Mouse (Mus musculus): ENCODE data around the gene Cblb. TPM values are rescaled to one million over a fixed set of nuclear protein-coding genes. Genes with fewer than 3 reads are reported as not detected.

Cblb gene
- total RNA-seq, 2 experiments from 2014 or later, result 7.4 to 18.3 TPM

GRCm38 (mm10) chr16:52036295-52036694, 5.3 kb downstream of the Cblb start:
- no peak for ATAC-seq (replicated peaks; ENCODE audit: poor library complexity)

- peak; percentile 81 for ATAC-seq (replicated peaks; ENCODE audit: poor library complexity)
Observed at GRCm38 (mm10) chr16:52038283-52038682, 7.3 kb downstream of the Cblb start.

- ATAC-seq (replicated peaks; ENCODE audit: poor library complexity), result 0 out of 2 replicates have a peak, but pooled peaks have one; percentile 6
Observed at GRCm38 (mm10) chr16:52038821-52039220, 7.8 kb downstream of the Cblb start.

DNA sequence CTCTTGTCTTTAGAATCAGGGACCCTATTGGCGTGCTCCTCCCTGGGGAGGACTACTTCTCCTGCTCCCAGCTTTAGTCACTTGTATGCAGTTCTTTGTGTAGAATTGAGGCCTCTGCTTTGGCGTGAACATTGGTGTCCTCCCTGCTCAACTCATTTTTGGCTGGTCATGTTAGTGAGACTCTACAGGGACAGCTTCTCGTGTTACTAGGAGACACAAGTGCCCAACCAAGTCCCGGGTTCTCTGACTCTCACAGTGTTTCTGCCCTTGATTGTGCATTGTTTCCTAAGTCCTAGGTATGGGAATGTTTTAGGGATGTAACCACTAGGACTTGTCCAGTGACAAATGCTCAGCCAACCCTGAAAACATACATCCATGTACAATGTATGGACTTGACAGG, 9.9 kb downstream of the Cblb start:
- ATAC-seq (replicated peaks; ENCODE audit: poor library complexity), result no peak

DNA sequence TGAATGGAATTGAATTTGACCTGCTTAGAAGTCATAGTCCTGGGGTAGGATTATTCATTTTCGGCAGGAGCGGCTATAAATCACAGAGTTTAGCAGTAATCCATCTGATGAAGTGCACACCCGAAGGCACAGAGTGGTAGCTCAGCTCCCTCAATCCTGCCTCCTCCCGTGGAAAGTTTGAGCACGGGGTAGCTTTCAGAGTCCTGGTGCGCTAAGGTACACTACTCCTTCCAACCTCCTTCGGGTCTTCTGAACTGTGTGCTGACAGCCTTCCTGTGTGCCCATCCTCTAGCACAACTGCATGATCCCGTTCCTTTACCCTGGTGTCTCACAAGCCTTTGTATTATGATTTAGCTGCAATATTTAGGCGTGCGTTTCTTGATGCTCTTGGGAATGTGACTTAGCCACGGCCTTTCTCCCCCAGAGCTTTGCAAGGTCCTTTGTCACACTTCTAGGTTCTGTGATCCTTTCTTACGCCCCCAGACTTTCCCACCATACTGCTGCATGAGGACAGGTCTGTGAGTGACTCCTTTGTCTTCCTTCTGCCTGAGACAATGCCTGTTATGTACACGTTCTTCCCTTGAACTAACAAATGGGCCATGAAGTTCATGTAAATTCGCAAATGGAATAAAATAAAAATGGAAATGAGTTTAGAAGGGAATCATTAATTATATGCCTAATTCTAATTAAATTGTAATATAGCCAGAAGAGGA, 11.8 kb downstream of the Cblb start:
- no peak for ATAC-seq (replicated peaks; ENCODE audit: poor library complexity)

DNA sequence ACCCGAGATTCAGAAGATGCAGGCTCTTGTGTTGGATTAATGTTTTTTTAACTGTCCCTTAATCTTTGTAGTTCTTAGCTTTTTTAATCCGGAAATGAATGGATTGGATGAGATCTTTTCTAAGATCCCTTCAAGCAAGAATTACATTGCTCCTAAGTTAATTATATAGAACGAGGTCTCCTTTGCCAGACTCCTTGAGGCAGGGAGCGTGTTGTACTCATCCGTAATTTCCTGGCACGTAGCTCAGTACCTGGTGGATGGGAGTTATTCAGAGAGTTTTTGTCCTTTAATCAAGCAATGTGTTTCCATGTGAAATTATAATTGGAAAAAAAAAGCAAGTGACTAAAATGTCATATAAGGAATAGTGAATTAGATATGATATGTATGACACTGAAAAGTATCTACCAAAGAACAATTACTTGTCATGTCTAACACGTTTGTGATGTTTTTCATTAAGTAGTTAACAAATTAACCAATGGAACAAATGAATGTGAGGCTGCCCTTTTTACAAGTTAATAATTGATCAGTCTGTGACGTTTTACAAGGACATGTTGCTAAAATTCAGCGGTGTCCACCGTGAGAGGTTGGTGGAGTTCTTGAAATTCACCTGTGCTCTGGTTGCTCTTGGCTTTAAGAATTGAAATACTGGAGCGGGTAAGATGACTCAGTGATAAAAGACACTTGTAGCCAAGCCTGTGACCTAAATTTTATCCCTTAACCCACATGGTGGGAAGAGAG, 12.5 kb downstream of the Cblb start:
- ATAC-seq (replicated peaks; ENCODE audit: poor library complexity), result no peak

- no peak for ATAC-seq (replicated peaks; ENCODE audit: poor library complexity)
Observed at GRCm38 (mm10) chr16:52044518-52044917, 13.5 kb downstream of the Cblb start.

DNA sequence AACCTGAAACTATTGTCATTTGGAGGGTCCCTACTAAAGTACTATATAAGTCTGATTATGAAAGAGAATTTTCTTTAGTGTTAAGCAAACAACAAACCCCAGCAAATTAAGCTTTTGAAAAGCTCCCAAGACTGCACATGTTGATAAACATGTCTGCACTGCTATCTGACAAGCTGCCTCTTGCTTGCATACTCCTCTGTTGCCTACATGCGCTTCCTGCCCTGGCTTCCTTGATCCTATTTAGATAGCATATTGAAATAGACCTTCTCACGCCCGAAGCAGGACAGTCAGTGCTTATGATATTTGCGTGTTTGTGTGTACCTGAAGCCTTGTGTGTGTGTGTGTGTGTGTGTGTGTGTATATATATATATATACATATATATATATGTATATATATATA, 14.0 kb downstream of the Cblb start:
- peak; percentile 76 for ATAC-seq (replicated peaks; ENCODE audit: poor library complexity)

DNA sequence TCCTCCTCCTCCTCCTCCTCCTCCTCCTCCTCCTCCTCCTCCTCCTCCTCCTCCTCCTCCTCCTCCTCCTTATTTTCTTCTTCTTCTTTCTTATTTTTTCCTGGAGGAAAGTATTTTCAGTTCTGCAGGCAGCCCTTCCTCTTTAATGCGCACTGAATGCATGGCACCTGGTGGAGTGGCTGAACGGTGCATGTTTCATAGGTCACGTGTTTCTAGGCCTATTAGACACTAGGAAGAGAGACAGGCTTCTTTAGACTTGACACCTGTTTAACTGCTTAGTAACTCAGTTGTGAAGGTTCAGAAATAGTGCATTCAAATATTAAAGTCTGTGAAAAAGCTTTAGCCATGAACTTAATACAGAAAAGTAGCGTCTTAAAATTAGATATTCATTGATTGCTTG, 15.4 kb downstream of the Cblb start:
- ATAC-seq (replicated peaks; ENCODE audit: poor library complexity), result no peak

- no peak for ATAC-seq (replicated peaks; ENCODE audit: poor library complexity)
Observed at GRCm38 (mm10) chr16:52051106-52051505, 20.1 kb downstream of the Cblb start.

GRCm38 (mm10) chr16:52052734-52053133, 21.7 kb downstream of the Cblb start:
- no peak for ATAC-seq (replicated peaks; ENCODE audit: poor library complexity)

- no peak for ATAC-seq (replicated peaks; ENCODE audit: poor library complexity)
Observed at GRCm38 (mm10) chr16:52055236-52055635, 24.2 kb downstream of the Cblb start.

GRCm38 (mm10) chr16:52056164-52056563, 25.1 kb downstream of the Cblb start:
- no peak for ATAC-seq (replicated peaks; ENCODE audit: poor library complexity)

DNA sequence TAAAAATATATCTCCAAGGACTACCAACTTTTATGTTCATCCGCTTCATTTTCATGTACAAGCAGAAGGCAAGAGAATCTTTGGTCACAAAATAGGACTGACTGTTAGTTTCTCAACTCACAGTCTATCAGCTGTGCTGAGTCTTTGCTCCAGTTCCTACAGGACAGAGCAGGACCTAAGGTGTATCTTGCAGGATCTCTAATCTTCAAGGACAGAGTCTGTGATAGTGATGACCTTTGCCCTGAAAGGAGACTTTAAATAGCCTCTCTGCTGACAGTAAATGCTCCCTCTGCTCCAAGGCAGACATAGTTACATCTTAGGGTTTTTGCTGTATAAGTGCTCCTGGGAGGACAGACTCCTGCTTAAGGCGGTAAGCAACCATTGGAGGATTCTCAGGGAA, 26.3 kb downstream of the Cblb start:
- ATAC-seq (replicated peaks; ENCODE audit: poor library complexity), result no peak

- ATAC-seq (replicated peaks; ENCODE audit: poor library complexity), result no peak
Observed at GRCm38 (mm10) chr16:52059535-52059934, 28.5 kb downstream of the Cblb start.

GRCm38 (mm10) chr16:52060100-52060719, 29.2 kb downstream of the Cblb start:
- ATAC-seq (replicated peaks; ENCODE audit: poor library complexity), result peak; percentile 66

GRCm38 (mm10) chr16:52061015-52061481, 30.0 kb downstream of the Cblb start:
- peak; percentile 71 for ATAC-seq (replicated peaks; ENCODE audit: poor library complexity)

DNA sequence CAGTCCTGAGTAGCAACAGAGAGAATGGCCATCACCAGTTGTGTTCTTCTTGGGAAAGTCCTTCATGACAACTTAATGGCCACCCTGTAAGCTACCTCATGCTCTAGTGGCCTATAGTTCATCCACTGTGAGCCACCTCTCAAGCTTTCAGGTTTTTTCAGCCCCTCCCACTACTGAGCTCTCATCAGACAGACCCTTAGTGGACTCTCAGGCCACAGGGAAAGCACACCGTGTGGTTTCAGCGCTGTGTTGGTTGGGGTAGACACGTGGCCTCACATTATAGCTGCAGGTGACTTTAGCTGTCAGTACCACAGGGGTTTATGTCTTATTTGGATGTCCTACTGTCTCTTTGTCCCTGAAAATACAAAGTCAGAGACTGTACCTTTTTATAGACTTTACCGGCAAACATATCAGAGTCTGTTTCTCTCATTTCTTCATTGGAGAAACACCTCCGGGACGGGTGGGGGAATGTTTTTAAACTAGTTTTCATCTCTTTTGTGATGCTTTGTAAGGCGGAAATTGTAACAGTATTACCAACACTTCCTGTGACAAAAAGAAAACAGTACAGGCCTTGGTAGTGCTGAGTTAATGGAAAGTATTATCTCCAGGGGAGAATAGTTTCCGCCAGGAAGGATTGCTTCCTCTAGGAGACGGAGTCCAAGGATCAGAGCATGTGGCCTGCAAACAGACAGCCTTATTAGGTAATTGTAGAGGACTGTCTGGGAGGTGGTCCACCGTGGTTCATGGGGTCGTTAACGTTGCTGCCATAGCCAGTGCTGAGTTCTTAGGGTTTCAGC, 33.5 kb downstream of the Cblb start:
- no peak for ATAC-seq (replicated peaks; ENCODE audit: poor library complexity)

- ATAC-seq (replicated peaks; ENCODE audit: poor library complexity), result peak; percentile 88
Observed at GRCm38 (mm10) chr16:52067632-52068516, 36.8 kb downstream of the Cblb start.

DNA sequence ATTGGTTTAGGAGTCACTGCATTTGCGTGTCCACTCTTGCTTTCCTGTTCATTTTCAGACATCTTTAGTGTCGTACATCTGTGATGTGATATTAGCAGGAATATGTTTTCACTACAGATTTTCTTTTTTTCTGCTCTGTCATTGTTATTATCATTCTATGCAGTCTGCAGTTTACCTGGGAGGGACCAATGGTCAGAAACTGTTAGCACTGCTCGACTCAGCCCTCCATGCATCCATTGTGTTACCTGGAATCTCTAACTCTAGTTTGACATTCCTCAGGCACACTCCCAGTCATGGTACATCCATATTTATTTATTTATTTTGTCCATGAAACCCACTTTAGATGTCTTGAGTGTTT, 37.5 kb downstream of the Cblb start:
- no peak for ATAC-seq (replicated peaks; ENCODE audit: poor library complexity)
